In the genomic region with DNA sequence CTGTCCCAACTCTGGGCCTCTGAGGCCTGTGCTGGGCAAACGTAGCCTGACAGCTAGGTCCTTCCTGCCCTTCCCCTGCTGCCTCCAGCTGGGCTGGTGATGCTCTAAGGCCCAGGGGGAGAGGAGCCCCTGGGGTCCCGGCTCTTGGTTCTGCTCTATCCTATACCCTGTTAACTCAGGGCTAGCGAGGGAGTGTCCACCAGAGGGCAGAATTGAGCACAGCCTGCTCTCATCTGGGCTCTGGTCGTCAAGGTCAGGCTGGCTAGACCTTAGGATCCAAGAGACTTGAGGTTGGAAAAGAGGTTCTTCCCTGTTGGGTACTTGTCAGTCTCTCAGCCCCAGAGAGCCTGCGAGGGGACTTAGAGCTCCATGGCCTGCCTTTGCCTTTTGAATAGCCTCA, we compare ENCODE assay signal across 9 mouse cellular contexts. TPM values are rescaled to one million over a fixed set of nuclear protein-coding genes. Genes with fewer than 3 reads are reported as not detected.
DNase-seq lines count a peak whose midpoint lies in the region; ATAC-seq lines count a peak whose summit lies in the region.
"Had no signal": no experiment of that assay in that cellular context is flagged by ENCODE, and none has a peak within 500 bp of the region (broad histone marks: within the 10 kb centered on the region; RNA-seq: fewer than 3 reads in every experiment).

No protein-coding gene starts in this region.

- no peaks in the 10 kb centered on the region for H3K27me3 ChIP-seq in heart, embryonic 15.5 days
- no peaks in the 10 kb centered on the region for H3K27me3 ChIP-seq in midbrain, embryonic 14.5 days (ENCODE audit: control insufficient read depth, insufficient read depth, low read length)

- 0 out of 2 replicates have a peak, but pooled peaks cover 4% of the 10 kb centered on the region for H3K4me1 ChIP-seq in heart, embryonic 15.5 days (replicated peaks)
- H3K4me1 ChIP-seq in midbrain, embryonic 14.5 days (ENCODE audit: control insufficient read depth, insufficient read depth, low read length): no peaks in the 10 kb centered on the region

- H3K4me2 ChIP-seq in heart, embryonic 15.5 days: no peak overlapping the region
- no peak overlapping the region for H3K4me2 ChIP-seq in midbrain, embryonic 14.5 days (ENCODE audit: low read length)

- H3K27ac ChIP-seq in heart, embryonic 15.5 days: no peak overlapping the region
- no peak overlapping the region for H3K27ac ChIP-seq in midbrain, embryonic 14.5 days (replicated peaks; ENCODE audit: low read depth, low read length)

- no peak overlapping the region for H3K9ac ChIP-seq in heart, embryonic 15.5 days
- H3K9ac ChIP-seq in midbrain, embryonic 14.5 days (replicated peaks; ENCODE audit: low read length): no peak overlapping the region

- WGBS in heart, embryonic 15.5 days: 13% methylated on average over 5 of the region's 5 CpGs
- 21% methylated on average over 5 of the region's 5 CpGs for WGBS in midbrain, embryonic 14.5 days

- intact Hi-C loops in left cerebral cortex, postnatal 4 days (cut with DNase I): no loop called here

- ATAC-seq in common myeloid progenitor, adult 5-6 weeks (replicated peaks; ENCODE audit: low read depth, poor library complexity, severe bottlenecking): peak; percentile 67
- 0 out of 2 replicates have a peak, but pooled peaks have one; percentile 33 for ATAC-seq in heart, embryonic 15.5 days (replicated peaks; ENCODE audit: insufficient number of reproducible peaks, insufficient read depth, low FRiP score, low read depth)
- ATAC-seq in midbrain, embryonic 14.5 days (ENCODE audit: low FRiP score, low TSS enrichment): 0 out of 2 replicates have a peak, but pooled peaks have one; percentile 48
- ATAC-seq in activated CD4-positive, CD25-positive, alpha-beta regulatory T cell, adult 4 months: no peak

- H3K36me3 ChIP-seq in heart, embryonic 15.5 days: peaks cover 16% of the 10 kb centered on the region; the same call in 1 of the 2 replicates
- H3K36me3 ChIP-seq in midbrain, embryonic 14.5 days (ENCODE audit: control insufficient read depth, insufficient read depth, low read length): peaks cover 49% of the 10 kb centered on the region

- DNase-seq in left cerebral cortex, postnatal 4 days: peak; percentile 72
- DNase-seq in left cerebral cortex, adult 11 months (ENCODE audit: low spot score): no peak
- peak; percentile 76 for DNase-seq in R1 (ENCODE audit: low read depth, low spot score)
- peak; percentile 78 to 79 for DNase-seq in kidney, postnatal 4 days
- DNase-seq in midbrain, embryonic 14.5 days: peak; percentile 80

- no peaks in the 10 kb centered on the region for H3K9me3 ChIP-seq in heart, embryonic 15.5 days (replicated peaks)
- H3K9me3 ChIP-seq in midbrain, embryonic 14.5 days (ENCODE audit: control insufficient read depth, low read length): no peaks in the 10 kb centered on the region

- no peak overlapping the region for H3K4me3 ChIP-seq in heart, embryonic 15.5 days
- H3K4me3 ChIP-seq in midbrain, embryonic 14.5 days (replicated peaks; ENCODE audit: low read depth, low read length): no peak overlapping the region
- H3K4me3 ChIP-seq: erythroblast, embryonic 14.5 days had no signal

RNA-seq across cellular contexts. Expression of gene Sfrp5, which starts 11.6 kb away (rescaled TPM):
- 1 to 10 TPM in 1 of 2 experiments, under 1 TPM in 1; 0.92 to 1.6 TPM for total RNA-seq in left cerebral cortex, postnatal 4 days (2021)
- total RNA-seq in common myeloid progenitor, adult 5-6 weeks (2017): not detected in 2 replicates
- 4.1 and 4.3 TPM in 2 replicates for polyA plus RNA-seq in heart, embryonic 15.5 days (2015; fragmentation: Nextera tagmentation; extraction: Ambion mirVana)
- polyA plus RNA-seq in midbrain, embryonic 14.5 days (2014; fragmentation: Nextera tagmentation; extraction: Ambion mirVana): 0.68 and 0.82 TPM in 2 replicates
- not detected for polyA plus RNA-seq in activated CD4-positive, CD25-positive, alpha-beta regulatory T cell, adult 4 months (2017; shearing (Covaris generic))
- polyA plus RNA-seq: erythroblast, embryonic 14.5 days had no signal

RNA-seq across cellular contexts. Expression of gene Zfyve27, which starts 26.7 kb away (rescaled TPM):
- 10 to 100 TPM; 94.5 to 96.4 TPM for total RNA-seq in left cerebral cortex, postnatal 4 days (2021)
- 15.5 and 17.5 TPM in 2 replicates for total RNA-seq in common myeloid progenitor, adult 5-6 weeks (2017)
- polyA plus RNA-seq in heart, embryonic 15.5 days (2015; fragmentation: Nextera tagmentation; extraction: Ambion mirVana): 18.4 and 26.7 TPM in 2 replicates
- polyA plus RNA-seq in midbrain, embryonic 14.5 days (2014; fragmentation: Nextera tagmentation; extraction: Ambion mirVana): 35.5 and 46.2 TPM in 2 replicates
- polyA plus RNA-seq in activated CD4-positive, CD25-positive, alpha-beta regulatory T cell, adult 4 months (2017; shearing (Covaris generic)): 10 to 100 TPM; 13.9 to 15.2 TPM

RNA-seq across cellular contexts. Expression of gene Marveld1, which starts 43.3 kb away (rescaled TPM):
- 10 to 100 TPM; 12.5 to 14.7 TPM for total RNA-seq in left cerebral cortex, postnatal 4 days (2021)
- 10.7 and 12.0 TPM in 2 replicates for total RNA-seq in common myeloid progenitor, adult 5-6 weeks (2017)
- 15.8 and 24.0 TPM in 2 replicates for polyA plus RNA-seq in heart, embryonic 15.5 days (2015; fragmentation: Nextera tagmentation; extraction: Ambion mirVana)
- polyA plus RNA-seq in midbrain, embryonic 14.5 days (2014; fragmentation: Nextera tagmentation; extraction: Ambion mirVana): 1.5 and 1.8 TPM in 2 replicates
- 1 to 10 TPM; 5.7 to 6.5 TPM for polyA plus RNA-seq in activated CD4-positive, CD25-positive, alpha-beta regulatory T cell, adult 4 months (2017; shearing (Covaris generic))

RNA-seq across cellular contexts. Expression of gene Golga7b, which starts 56.9 kb away (rescaled TPM):
- total RNA-seq in left cerebral cortex, postnatal 4 days (2021): 10 to 100 TPM; 87.4 to 88.9 TPM
- total RNA-seq in common myeloid progenitor, adult 5-6 weeks (2017): not detected in 2 replicates
- polyA plus RNA-seq in heart, embryonic 15.5 days (2015; fragmentation: Nextera tagmentation; extraction: Ambion mirVana): 0.30 and 0.38 TPM in 2 replicates
- polyA plus RNA-seq in midbrain, embryonic 14.5 days (2014; fragmentation: Nextera tagmentation; extraction: Ambion mirVana): 34.1 and 42.2 TPM in 2 replicates
- polyA plus RNA-seq in activated CD4-positive, CD25-positive, alpha-beta regulatory T cell, adult 4 months (2017; shearing (Covaris generic)): not detected
- polyA plus RNA-seq: erythroblast, embryonic 14.5 days had no signal
